Mouse (Mus musculus) heart, embryonic 11.5 days (tissue): ENCODE measurements around the gene Slc23a4. TPM values are rescaled to one million over a fixed set of nuclear protein-coding genes. Genes with fewer than 3 reads are reported as not detected.
A peak's percentile ranks its signal among the peaks of the same experiment; 100 is the strongest.

ENCODE experiments used
- ATAC-seq: fragments of 200-750 bp; cut with Nextera tagmentation; replicated peaks from 2 replicates; pipeline ENCODE4 v1.8.0; 2017; ENCODE audit warnings: moderate library complexity; ENCODE audit not compliant: insufficient number of reproducible peaks, low FRiP score, low TSS enrichment
- H3K27ac ChIP-seq: fragments of 300-500 bp; sonication (generic); 2 replicates; pipeline ENCODE4 v1.5.1; 2014; ENCODE audit warnings: mild to moderate bottlenecking, low read depth, low read length
- H3K27me3 ChIP-seq: fragments of 300-500 bp; sonication (generic); 2 replicates; pipeline ENCODE4 v1.6.1; 2014; ENCODE audit warnings: mild to moderate bottlenecking, low read length, mixed read lengths; ENCODE audit not compliant: control insufficient read depth, insufficient read depth
- H3K36me3 ChIP-seq: fragments of 300-500 bp; sonication (generic); 2 replicates; pipeline ENCODE4 v1.6.1; 2014; ENCODE audit warnings: mild to moderate bottlenecking, low read length, moderate library complexity, mixed read lengths; ENCODE audit not compliant: control insufficient read depth, insufficient read depth
- H3K4me1 ChIP-seq: fragments of 300-500 bp; sonication (generic); 2 replicates; pipeline ENCODE4 v1.6.1; 2014; ENCODE audit warnings: low read length; ENCODE audit not compliant: control insufficient read depth, insufficient read depth
- H3K4me2 ChIP-seq: fragments of 300-500 bp; sonication (generic); 2 replicates; pipeline ENCODE4 v1.6.1; 2014; ENCODE audit warnings: mild to moderate bottlenecking, moderate library complexity
- H3K4me3 ChIP-seq: fragments of 300-500 bp; sonication (generic); 2 replicates; pipeline ENCODE4 v1.5.1; 2014; ENCODE audit warnings: low read depth, low read length
- H3K9ac ChIP-seq: fragments of 300-500 bp; sonication (generic); 2 replicates; pipeline ENCODE4 v1.6.1; 2014; ENCODE audit warnings: mild to moderate bottlenecking, low read depth, low read length, moderate library complexity
- H3K9me3 ChIP-seq: fragments of 300-500 bp; sonication (generic); replicated peaks from 2 replicates; pipeline ENCODE4 v1.6.1; 2016; ENCODE audit warnings: low read length; ENCODE audit not compliant: control insufficient read depth
- WGBS: fragments of 180-500 bp; shearing (Covaris S2); extraction: QIAGEN DNeasy Blood & Tissue Kit; methylation state at CpG from one replicate; pipeline ENCODE4 v1.1.7; 2014; ENCODE audit not compliant: insufficient replicate concordance; 5-methylcytosine and 5-hydroxymethylcytosine counted together
- polyA plus RNA-seq: library from polyadenylated mRNA; unstranded; fragments of >200 nt; fragmentation: Nextera tagmentation; extraction: Ambion mirVana; gene quantifications from 2 replicates; pipeline ENCODE4 v1.2.1, GENCODE M21; 2014

The Slc23a4 gene
- polyA plus RNA-seq, 1 experiment from 2014 or later: 0.17 TPM

GRCm38 (mm10) chr6:34919146-34919545 lies 69.1 kb downstream of the Slc23a4 start:
- H3K4me1 ChIP-seq: no peaks in the 10 kb centered on the region; the same call in 1 of the 2 replicates
- no peaks in the 10 kb centered on the region for H3K36me3 ChIP-seq
- H3K4me3 ChIP-seq: no peak overlapping the region
- ATAC-seq: no peak
- H3K27me3 ChIP-seq: no peaks in the 10 kb centered on the region
- H3K4me2 ChIP-seq: no peak overlapping the region
- WGBS: 82% methylated on average over 7 of the region's 7 CpGs
- H3K9ac ChIP-seq: no peak overlapping the region
- no peaks in the 10 kb centered on the region for H3K9me3 ChIP-seq
- H3K27ac ChIP-seq: no peak overlapping the region

GRCm38 (mm10) chr6:34914462-34914861 lies 73.7 kb downstream of the Slc23a4 start:
- Histone ChIP-seq H3K4me2 (no peak overlapping the region), H3K4me3 (no peak overlapping the region), H3K27me3 (no peaks in the 10 kb centered on the region), H3K27ac (no peak overlapping the region), H3K36me3 (no peaks in the 10 kb centered on the region), H3K9me3 (no peaks in the 10 kb centered on the region), H3K4me1 (peaks cover 7% of the 10 kb centered on the region), H3K9ac (no peak overlapping the region)
- 77% methylated on average over 3 of the region's 3 CpGs for WGBS
- ATAC-seq: no peak

DNA sequence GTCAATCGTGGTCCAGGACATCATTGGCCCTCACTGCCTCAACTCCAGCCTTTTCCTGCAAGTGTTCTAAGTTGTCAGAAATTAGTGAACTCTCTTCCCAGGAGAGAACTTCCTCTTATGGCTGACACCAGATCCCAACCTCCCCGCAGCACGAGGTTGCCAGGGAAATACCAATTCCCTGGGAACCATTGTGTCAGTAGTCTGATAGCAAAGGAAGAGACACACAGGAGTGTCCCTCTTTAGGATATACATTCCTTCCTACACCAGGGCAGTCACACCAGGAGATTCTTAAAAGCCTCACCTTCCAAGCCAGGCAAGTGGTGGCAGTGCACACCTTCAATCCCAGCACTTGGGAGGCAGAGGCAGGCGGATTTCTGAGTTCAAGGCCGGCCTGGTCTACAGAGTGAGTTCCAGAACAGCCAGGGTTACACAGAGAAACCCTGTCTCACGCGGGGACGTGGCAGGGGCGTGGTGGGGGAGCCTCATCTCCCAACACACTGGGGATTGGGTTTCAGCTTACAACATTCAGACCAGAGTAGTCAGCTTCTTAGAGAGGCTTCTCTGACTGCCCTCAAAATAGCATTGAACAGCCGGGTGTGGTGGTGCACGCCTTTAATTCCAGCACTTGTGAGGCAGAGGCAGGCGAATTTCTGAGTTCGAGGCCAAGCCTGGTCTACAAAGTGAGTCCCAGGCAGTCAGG lies 74.7 kb downstream of the Slc23a4 start:
- H3K9me3 ChIP-seq: no peaks in the 10 kb centered on the region
- peaks cover 11% of the 10 kb centered on the region for H3K4me1 ChIP-seq
- no peak overlapping the region for H3K27ac ChIP-seq
- no peaks in the 10 kb centered on the region for H3K27me3 ChIP-seq
- ATAC-seq: no peak
- no peak overlapping the region for H3K4me3 ChIP-seq
- WGBS: 82% methylated on average over 13 of the region's 13 CpGs
- no peaks in the 10 kb centered on the region for H3K36me3 ChIP-seq
- H3K4me2 ChIP-seq: no peak overlapping the region
- no peak overlapping the region for H3K9ac ChIP-seq

DNA sequence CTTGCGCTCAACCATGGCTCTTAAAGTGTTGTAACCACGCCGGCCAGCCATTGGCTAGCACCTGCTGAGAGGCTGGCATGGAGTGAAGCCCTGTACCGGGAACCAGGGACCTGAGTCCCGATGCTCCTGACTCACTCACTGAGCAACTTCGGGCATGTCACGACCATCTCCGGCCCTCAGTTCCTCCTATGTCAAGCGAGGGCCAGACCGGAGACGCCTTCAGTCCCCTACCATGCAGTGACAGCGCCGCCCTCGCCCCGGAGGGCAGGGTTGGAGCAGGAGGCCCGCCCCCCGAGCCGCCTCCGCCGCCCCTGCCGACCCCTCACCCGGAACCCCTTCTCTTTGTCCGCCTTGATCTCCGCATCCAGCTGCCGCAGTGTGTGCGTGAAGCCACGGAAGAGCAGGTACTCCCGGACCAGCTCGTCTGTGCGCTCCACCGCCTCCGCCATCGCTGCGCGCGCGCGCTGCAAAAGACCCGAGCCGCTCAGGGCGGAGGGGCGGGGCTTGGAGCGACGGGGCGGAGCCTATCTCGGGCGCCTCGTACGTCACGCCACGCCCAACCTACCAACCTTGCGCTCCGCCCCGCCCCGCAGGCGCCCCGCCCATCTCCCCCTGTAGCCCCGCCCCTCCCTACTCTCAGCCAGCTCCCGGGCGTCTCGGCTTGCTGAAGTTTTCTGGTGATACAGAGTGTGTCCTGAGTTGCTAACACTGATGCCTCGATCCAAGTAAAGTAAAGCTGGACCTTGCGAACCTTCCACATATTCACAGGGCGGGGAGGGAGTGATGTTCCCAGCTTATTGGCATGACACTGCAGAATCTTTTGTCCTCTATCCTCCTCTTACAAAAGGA lies 77.6 kb downstream of the Slc23a4 start, which contains the start of gene Wdr91:
TSS of gene Wdr91 (minus strand) at position 506 of the 849 bp plus-strand sequence.
- Histone ChIP-seq H3K27ac (peak within 1 kb of the TSS; percentile 89), H3K27me3 (no peaks in the 10 kb centered on the region), H3K4me3 (peak within 1 kb of the TSS; percentile 88), H3K9ac (peak within 1 kb of the TSS; percentile 84), H3K9me3 (no peaks in the 10 kb centered on the region), H3K4me1 (peaks cover 18% of the 10 kb centered on the region), H3K36me3 (peaks cover 11% of the 10 kb centered on the region; the same call in 1 of the 2 replicates), H3K4me2 (peak within 1 kb of the TSS; percentile 84)
- WGBS: under 1% methylated on average over 61 of the region's 64 CpGs
- ATAC-seq: peak; percentile 89

DNA sequence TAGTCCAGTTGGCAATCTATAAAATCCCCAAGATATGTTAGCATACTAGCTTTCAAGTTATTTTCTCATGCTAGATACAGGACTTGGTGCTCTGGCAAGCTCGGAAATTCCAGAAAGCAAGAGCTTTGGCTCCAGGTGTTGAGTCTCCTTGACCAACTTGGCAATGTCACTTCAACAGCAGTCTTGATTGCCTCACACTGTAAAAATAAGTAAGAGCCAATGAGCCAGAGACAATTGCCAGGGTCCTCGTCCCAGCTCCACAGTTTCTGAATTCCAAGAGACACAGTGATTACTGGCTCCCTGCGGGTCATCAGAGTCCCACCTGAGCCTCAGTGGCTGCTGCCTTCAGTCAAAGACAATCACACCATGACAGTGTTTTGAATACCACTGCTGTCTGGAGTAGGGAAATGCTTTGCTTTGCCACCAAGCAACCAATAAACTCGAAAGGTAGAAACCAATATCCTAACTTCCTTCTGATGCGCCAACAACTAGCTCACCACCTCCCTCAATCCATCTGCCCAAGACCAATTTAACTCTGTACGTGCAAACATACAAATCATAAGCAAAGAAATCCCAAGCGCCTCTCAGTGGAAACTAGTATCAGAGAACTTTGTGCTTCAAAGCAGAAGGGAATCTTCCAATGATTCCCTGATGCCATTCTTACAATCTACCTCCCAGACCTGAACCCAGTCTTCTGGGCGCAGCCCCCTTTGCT lies 78.4 kb downstream of the Slc23a4 start:
- peak overlapping the region; percentile 84 for H3K9ac ChIP-seq
- H3K4me1 ChIP-seq: peaks cover 18% of the 10 kb centered on the region
- 42% methylated on average over 8 of the region's 8 CpGs for WGBS
- ATAC-seq: no peak
- peak overlapping the region; percentile 84 for H3K4me2 ChIP-seq
- H3K9me3 ChIP-seq: no peaks in the 10 kb centered on the region
- peak overlapping the region; percentile 88 for H3K4me3 ChIP-seq
- no peaks in the 10 kb centered on the region for H3K27me3 ChIP-seq
- peaks cover 12% of the 10 kb centered on the region; the same call in 1 of the 2 replicates for H3K36me3 ChIP-seq
- 0 out of 2 replicates have a peak overlapping the region, but pooled peaks have one; percentile 89 for H3K27ac ChIP-seq

- H3K27ac ChIP-seq: peak overlapping the region; percentile 57; the same call in 1 of the 2 replicates
- H3K4me2 ChIP-seq: peak overlapping the region; percentile 45
- 79% methylated on average over 18 of the region's 18 CpGs for WGBS
- H3K4me3 ChIP-seq: no peak overlapping the region
- peaks cover 13% of the 10 kb centered on the region; the same call in 1 of the 2 replicates for H3K36me3 ChIP-seq
- H3K9me3 ChIP-seq: no peaks in the 10 kb centered on the region
- H3K9ac ChIP-seq: peak overlapping the region; percentile 22; the same call in 1 of the 2 replicates
- no peak for ATAC-seq
- peaks cover 37% of the 10 kb centered on the region for H3K4me1 ChIP-seq
- no peaks in the 10 kb centered on the region for H3K27me3 ChIP-seq
These were observed 80.4 kb downstream of the Slc23a4 start for GRCm38 (mm10) chr6:34907696-34908260.

DNA sequence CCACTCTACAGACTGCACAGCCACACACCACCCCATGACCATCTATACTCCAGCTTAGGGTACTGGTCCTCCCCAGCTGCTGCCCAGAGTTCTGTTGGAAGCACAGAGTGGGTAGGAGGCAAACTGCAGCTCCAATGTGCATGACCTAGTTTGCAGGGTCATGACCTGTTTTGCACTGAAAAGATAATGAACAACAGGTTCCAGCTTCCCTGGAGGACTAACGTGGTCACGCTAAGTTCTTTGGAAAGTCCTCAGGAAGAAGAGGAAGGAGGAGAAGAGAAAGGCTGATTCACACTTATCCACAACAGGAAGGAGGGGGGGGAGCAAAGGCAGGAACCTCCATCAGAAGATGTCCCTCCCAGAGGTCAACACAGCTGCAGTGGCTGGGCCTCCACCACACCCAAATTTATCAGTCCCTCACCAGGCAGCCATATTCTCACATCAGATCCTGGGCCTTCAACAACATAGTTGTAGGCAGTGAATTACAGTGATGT lies 81.0 kb downstream of the Slc23a4 start:
- no peaks in the 10 kb centered on the region for H3K27me3 ChIP-seq
- no peak overlapping the region for H3K4me3 ChIP-seq
- peak overlapping the region; percentile 45 for H3K4me2 ChIP-seq
- peak; percentile 46 for ATAC-seq
- H3K27ac ChIP-seq: peak overlapping the region; percentile 57; the same call in 1 of the 2 replicates
- no peaks in the 10 kb centered on the region for H3K9me3 ChIP-seq
- H3K4me1 ChIP-seq: peaks cover 43% of the 10 kb centered on the region
- 53% methylated on average over 2 of the region's 2 CpGs for WGBS
- H3K9ac ChIP-seq: peak overlapping the region; percentile 46; the same call in 1 of the 2 replicates
- H3K36me3 ChIP-seq: peaks cover 13% of the 10 kb centered on the region; the same call in 1 of the 2 replicates
